Mouse (Mus musculus): ENCODE results near the gene Susd6. TPM values are rescaled to one million over a fixed set of nuclear protein-coding genes. Genes with fewer than 3 reads are reported as not detected.
"Not testable (repeated sequence)": the region's sequence is repeated elsewhere in the genome, so short reads cannot be mapped to it uniquely, and the experiment has no call there.

The Susd6 gene
- total RNA-seq, 2 experiments from 2014 or later: 72.2 to 76.1 TPM

DNA sequence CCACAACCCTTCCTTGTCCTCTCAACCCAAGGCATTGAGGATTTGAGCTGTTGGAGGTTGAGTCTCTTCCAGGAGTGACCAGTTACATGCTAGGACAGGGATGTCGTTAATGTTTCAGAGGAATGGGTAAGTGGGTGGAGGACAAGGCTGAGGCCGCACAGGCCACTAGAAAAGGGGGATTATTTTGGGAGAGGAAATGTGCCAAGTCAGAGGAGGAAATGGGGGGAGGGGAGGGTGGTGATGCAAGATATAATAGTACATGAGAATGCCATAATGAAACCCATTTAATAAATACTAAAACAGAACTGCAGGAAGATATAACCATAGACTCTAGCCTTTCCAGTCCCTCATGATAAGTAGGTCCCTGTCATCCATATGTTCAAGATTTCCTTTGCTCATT lies 19.7 kb downstream of the Susd6 start:
- intact Hi-C loops (cut with DNase I): loop anchor here (2.0 kb wide), 1 partner anchor 15 kb away; no protein-coding TSS in a partner anchor
- no peak for DNase-seq

DNA sequence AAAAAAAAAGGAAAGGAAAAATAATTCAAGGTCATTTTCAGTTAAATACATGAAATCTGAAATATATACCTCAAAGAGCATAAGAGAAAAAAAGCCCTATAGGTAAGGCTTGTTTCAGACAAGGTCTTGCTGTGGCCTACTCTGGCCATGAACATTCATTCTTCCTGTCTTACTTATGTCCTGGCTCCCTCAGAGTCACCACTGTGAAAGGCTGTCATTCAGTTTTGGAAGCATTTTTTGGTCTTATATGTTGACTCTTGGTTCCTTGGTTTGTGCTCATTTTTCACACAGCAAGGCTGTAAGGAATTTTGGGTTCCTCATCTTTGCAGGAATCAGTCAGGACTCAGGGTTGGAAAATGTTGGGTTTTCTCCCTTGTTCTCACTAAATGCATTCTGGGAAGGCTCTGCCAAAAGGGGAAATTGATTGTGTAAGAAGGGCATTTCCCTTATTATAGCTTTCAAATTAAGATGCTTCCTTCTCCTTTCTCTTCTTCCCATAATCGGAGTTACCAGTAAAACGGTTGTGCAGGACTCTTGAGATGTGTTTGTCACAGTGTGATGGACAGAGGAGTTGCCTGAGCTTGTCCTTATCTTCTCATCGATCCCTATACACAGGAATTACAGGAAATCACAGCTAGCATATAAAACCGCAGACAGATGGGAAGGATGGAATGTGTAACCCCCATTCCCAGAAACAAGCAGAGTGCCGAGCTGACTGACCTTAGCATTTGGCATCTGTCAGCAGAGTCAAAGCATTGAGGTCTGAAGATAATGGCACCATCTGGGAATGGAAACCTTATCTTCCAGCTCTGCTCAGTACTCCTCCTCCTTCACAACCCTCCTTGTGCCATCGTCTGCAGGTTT lies 21.6 kb downstream of the Susd6 start:
- intact Hi-C loops (cut with DNase I): loop anchor here (2.0 kb wide), 1 partner anchor 17 kb away; no protein-coding TSS in a partner anchor

DNA sequence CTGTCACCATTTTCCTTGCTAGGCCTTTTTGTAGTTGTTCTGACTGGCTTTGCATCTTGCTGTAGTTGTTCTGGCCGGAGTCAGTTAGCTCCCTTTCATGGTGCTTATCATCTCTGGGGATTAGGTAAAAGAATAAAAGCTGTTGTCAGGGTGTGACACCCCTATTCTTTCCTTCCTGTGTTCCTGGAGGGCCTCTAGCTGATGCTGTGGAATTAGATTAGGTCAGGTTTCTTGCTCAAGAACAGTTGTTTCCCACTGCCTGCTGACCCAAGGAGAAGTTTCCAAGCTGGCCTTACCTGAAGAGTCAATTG lies 22.2 kb downstream of the Susd6 start:
- intact Hi-C loops (cut with DNase I): no loop called here
- DNase-seq: no peak

More for the DNA sequence above, 21.6 kb downstream of the Susd6 start:
- DNase-seq: no peak

DNA sequence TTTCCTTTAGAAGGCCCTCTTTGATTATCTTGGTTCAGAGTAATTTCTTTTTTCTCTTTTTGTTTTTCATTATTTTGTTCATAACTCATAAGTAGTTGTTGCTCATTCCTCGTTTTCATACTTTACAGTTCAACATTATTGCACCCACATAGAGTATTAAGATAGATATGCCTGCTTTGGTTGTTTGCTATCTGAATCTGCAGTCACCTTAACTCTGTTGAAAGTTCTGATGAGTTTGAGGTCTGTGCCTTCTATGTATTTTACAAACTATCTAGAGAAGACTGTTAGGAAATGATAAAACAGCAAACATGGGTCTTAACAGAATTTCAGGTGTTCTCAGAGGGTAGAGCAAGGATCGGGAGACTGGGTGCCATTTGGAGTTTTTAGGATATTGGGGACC lies 23.1 kb downstream of the Susd6 start:
- DNase-seq: no peak
- intact Hi-C loops (cut with DNase I): no loop called here

DNA sequence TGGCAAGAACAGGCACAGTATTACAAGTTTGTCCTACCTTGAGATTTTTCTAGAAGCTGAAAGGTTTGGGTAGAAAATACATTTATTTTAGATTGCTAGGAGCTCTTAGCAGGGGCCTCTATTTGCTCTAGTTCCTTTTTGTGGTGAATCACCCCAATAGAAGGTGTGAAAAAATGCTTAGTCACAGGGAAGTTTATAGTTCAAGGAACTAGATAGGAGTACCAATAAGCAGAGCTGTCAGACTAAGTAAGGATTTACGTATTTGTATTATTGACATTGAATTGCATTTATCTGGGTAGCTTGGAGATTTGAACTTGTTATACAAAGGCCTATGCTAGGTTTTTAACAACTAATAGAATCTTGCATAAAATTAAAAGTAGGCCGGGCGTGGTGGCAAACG lies 23.6 kb downstream of the Susd6 start:
- DNase-seq: no peak
- intact Hi-C loops (cut with DNase I): no loop called here

DNA sequence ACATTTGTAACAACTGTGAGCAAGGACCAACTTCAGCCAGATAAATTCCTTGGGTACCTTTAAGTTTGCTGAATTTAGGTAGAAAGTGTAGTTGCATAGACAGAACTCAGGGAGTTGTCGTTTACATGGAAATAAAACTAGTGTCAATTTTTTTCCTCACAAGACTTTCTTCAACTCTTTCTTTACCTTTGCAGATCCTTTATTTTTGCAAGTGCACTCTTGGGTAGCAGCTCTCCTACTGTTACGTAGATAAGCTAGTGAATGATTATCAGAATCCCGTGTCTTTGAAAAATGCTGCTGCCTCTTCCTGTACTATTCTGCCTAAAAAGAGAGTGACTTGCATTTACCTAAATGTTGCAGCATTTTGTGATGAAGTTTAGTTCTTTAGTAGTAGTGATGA lies 24.2 kb downstream of the Susd6 start:
- no peak for DNase-seq
- intact Hi-C loops (cut with DNase I): no loop called here

DNA sequence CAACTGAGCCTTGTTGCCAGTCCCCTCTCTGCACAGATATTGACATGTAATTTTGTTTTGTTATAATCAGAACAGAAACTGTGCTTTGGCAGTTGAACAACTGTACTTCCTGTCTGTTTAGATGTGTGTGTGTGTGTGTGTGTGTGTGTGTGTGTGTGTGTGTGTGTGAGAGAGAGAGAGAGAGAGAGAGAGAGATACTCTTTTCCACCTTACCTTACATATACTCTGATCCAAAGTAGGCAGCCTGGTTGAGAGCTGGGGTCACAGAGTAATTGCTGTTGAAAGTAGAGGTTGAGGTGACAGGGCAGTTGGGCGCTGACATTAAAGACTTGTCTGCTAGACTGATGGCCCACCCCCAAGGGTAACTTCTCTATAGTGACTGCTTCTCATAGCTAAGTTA lies 25.0 kb downstream of the Susd6 start:
- no peak for DNase-seq
- intact Hi-C loops (cut with DNase I): no loop called here

DNA sequence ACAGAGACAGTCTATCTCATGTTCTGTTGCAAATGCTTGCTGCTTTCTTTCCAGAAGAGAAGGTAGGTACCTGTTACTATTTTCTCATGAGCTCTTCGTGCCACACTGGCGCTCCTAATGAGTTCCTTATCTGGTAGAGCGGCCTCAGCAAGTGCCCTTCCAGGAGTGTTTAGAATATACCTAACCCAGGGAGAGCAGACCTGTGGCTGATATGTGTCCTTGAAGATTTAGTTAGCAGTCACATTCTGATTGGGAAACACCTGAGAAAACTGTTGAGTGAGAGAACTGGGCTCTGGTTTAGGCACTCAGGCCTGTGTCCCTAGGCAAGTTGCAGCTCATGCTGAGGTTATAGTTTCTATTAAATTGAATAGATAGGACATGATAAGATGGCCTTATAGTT lies 25.6 kb downstream of the Susd6 start:
- intact Hi-C loops (cut with DNase I): no loop called here

DNA sequence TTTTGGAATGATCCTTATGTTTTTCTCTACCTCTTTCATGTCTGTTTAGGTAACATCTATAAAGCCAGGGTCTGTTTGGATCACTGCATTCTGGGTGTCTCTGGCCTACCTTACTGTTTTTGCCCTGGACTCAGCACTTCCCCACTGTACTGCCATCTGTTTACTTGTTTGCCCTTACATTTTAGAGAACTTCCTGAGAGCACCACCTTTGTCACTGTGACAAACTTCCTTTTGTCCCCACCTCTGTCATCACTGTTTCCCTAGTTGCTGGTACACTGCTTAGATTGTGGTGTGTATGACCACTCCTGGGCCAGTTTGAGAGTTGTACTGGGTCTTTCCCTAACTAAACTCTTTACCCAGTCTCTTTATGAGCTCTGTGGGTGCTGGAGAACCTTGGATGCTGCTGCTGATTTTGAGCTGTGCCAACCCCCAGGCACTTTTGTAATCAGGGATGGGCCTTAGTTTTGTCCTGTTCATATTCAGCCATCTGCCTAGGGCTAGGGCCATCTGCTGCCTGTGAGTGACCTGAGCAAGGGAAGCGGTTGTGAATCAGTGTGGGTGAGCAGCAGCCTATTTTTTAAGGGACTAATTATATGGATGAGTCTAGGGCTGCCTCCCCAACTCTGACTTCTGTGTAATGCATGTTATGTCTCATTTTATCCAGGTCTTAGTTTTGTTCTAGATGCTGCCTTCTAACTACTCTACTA lies 26.2 kb downstream of the Susd6 start:
- intact Hi-C loops (cut with DNase I): no loop called here
- DNase-seq: no peak

More for the DNA sequence above, 25.6 kb downstream of the Susd6 start:
- DNase-seq: no peak

DNA sequence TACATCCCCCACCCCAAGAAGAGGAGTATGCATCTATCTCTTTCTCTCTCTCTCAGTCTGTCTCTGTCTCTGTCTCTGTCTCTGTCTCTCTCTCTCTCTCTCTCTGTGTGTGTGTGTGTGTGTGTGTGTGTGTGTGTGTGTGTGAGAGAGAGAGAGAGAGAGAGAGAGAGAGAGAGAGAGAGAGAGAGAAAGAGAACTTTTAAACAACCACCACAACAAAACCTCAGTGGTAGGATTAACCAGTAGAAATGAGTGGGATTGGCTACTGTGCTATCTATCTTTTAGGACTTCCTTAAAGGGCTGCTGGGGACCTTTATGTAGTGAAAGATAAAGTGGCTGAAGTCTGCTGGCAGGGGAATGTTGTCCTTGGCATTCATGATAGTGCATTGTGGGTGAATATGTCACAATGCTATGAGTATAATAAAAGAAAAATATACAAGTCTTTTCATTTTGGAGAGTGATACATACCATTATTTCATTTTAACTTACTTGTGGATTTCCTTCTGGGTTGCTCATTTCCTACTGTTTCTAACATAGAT lies 27.5 kb downstream of the Susd6 start:
- intact Hi-C loops (cut with DNase I): no loop called here

DNA sequence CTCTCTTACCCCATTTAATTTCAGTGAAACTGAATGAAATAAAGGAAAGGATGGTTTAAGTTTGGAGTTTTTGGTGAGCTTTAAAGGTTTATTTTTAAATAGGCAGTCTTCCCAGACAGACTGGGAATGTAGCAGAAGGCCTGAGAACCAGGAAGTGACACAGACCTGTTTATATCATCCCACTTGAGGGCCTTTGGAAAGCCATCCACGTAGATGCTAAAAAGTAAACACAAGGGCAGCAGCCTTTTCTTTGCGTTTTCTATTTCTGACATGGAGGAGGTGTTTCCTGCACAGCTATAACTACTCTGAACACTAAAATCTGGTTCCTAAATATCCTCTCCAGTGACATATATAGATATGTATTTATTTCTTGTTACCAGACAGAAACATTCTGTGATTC lies 28.7 kb downstream of the Susd6 start:
- DNase-seq; intact Hi-C loops (cut with DNase I): not testable (repeated sequence)

More for the DNA sequence above, 27.5 kb downstream of the Susd6 start:
- DNase-seq: no peak

DNA sequence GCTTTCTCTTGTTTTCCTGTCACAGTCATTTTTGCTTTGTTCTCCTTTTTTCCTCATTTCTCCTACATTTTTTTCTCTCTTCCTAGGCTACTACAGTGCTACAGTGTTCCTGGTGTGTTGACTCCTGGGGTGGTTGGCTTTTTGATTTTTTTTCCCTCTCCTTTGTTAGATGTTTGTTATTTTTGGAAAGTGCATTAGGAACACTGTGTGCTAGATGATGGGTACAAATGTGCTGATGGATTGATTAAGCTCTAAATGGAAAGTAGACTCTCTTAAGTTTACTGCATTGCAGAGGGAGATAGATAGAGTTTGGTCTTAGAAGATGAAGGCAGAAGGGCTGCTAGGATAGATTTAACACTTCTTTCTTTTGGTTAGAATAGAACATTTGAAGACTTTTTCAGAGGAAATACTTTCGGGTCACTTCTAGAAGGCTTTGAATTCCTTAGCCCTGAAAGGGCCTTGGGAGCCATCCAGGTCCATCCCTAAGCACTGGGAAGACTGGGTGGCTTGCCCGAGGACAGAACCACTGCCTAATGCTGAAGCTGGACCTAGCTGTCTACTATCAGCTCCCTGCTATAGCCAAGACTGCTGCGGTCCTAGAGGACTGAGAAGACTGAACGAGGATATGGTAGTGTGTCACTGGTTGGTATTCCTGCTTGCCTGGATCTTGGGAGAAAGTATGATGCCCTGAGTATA lies 31.1 kb downstream of the Susd6 start:
- peak; percentile 59 to 65 for DNase-seq
- intact Hi-C loops (cut with DNase I): no loop called here

DNA sequence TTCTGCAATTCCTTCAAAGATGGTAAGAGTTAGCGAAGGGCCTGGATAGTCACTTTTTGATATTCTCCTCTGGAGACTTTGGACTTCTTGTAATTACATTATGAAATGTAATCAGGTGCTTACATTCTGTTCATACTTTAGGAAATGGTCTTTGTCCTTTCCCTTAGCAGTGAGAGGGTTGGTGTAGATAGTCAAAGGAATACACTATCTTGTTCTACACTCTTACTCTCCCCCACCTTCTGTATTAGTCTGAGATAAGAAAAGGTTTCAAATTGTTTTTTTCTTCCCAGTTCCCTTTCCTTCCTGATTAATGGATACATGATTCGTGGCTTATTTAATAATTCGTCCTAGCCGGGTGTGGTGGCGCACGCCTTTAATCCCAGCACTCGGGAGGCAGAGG lies 32.2 kb downstream of the Susd6 start:
- intact Hi-C loops (cut with DNase I): no loop called here

DNA sequence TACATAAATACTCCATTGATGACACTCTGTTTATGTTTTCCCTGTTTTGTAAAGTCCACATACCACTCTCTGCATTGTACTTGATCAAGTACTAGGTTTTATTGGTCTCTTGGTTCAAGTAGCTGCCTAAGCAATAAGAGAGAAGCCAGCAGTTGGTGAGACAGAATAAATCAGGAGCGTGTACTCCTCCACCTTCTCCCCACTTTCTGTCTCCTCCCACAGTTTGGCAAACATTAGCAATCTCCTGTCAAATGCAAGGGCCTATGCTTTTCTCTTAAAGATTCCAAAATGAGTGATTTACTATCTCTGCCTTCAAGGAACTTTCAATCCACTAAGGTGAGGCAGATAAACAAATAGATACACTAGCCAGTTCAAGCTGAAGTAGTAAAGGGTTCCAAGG lies 33.9 kb downstream of the Susd6 start:
- DNase-seq: no peak
- intact Hi-C loops (cut with DNase I): no loop called here

More for the DNA sequence above, 32.2 kb downstream of the Susd6 start:
- no peak for DNase-seq

DNA sequence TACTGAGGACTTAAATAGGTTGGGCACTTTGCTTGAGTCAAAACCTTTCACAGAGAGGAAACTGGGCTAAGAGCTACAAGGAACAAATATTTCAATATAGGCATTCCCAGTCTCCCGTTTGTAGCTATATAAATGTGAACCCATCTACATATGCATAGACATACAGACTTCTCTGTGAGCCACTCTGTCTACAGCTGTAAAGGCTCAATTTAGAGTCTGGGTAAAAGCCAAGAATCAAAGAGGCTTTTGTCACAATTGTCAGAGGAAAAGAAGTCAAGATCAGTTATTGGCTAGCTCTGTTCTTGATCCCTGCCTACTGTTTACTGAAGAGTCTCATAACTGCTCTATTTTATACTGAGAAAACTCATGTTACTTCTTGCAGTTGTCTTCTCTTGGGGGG lies 36.1 kb downstream of the Susd6 start:
- intact Hi-C loops (cut with DNase I): no loop called here
- no peak for DNase-seq

DNA sequence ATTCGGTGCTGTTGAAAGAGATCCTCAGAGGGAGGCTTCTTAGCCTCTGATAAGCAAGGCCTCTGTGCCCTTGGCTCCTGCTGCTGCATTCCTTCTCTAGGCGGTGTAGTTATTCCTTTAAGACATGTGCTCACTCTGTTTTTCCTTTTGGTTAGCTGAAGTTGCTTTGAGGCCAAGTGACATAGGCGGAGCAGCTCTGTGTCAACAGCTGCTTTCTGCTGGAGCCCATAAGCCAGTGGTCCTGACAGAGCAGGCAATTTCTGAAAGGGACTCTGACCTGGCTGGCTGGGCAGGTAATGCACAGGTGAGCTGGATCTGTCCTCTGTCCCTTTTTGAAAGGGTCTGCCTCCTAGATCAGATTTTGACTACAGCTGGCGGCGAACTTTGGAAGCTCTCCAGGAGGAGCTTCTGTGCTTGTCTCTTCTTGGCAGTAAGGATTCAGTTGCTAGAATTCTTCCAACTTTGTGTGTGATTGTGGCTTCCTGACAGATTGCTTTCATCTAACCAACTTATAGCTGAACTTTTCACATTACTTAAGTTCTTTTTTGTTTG lies 37.2 kb downstream of the Susd6 start:
- intact Hi-C loops (cut with DNase I): no loop called here
- peak; percentile 63 to 73 for DNase-seq

DNA sequence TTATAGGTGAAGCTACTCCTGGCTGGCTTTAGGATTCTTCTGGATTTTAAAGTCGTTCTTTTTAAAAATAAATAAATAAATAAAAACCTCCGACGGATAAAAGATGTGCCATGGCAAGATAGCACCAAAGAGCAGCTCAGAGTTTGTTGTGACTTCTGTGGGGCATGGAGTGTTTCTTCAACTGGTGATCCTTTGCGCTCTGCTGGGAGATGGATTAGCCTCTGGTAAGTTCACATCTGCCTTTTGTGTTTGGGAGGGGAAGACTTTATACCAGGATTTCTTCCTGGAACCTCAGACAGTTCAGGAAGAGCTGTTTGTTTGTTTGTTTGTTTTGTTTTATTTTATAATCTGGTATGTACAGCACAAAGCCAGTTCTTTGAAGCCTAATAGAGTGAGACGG lies 37.7 kb downstream of the Susd6 start:
- DNase-seq: no peak
- intact Hi-C loops (cut with DNase I): no loop called here

DNA sequence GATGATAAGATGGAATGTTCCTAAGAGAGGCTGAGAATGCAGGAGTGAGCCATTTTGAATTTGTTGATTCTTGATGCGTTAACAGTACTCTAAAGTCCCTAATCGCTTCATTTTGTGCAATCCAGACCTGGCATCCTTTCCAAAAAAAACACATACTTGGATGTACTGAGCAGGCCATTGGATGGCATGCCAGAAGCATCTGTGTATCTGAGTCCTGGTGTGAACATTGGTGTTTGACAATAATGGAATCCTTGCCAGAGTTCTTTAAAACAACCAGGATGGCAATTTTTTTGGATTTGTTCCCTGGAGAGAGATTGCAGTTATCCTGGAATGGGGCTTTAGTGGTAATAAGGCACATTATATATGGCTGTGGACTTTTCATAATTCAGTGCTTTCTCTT lies 38.6 kb downstream of the Susd6 start:
- intact Hi-C loops (cut with DNase I): no loop called here
- DNase-seq: no peak

DNA sequence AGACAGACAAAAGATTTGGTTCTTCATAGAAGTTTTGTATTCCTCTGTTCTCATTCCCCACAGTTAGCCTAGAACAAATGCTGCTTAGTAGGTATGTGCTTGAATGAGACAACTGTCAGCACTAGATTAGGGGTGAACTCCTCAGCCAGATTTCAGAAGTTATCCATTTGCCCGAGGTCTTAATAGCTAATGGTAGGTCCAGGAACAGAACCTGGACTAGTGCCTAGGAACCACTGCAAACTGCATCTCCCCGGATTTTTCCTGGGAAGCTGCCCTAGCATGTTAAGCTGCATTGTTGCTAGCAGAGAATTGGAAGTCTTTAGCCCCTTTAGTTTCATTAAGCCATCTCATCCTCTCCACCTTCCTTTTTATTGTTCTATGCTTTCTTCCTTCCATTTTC lies 39.9 kb downstream of the Susd6 start:
- no peak for DNase-seq
- intact Hi-C loops (cut with DNase I): loop anchor here (2.0 kb wide), 1 partner anchor 39 kb away; the partner anchor contains the start of gene Susd6

DNA sequence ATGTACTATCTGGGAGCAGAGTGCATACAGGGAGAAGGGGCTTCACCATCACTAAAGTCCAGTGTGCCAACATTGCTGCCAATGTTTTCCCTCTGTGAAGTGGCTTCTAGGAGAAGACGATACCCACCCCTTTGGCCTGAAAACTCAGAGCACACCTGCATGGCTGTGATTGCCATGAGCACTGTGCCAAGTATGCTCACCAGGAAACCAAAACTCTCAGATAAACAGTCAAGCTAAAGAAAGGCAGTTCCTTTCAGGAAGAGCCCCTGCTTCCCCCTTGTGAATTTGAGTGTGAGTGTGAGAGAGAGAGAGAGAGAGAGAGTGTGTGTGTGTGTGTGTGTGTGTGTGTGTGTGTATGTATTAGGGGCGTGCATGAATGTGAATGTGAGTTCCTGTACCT lies 40.5 kb downstream of the Susd6 start:
- intact Hi-C loops (cut with DNase I): loop anchor here (2.0 kb wide), 1 partner anchor 40 kb away; the partner anchor contains the start of gene Susd6

DNA sequence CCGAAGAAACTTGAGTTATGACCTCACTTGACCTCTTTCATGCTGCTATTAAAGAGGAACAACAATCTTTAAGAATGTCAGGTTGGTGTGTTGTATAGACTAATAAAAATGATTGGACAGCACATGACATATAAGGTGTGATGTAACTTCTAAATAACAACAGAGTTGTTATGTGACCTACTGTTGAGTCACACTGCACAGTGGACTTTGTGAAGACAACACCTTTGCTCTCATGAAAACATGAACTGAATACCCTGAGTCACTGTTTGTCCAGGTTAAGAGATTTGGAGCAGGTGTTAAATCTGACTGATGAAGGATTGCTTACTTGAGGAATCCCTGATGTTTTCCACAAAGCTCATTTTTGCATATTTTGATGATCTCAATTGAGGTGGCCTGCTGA lies 42.0 kb downstream of the Susd6 start:
- intact Hi-C loops (cut with DNase I): no loop called here
- no peak for DNase-seq

More for the DNA sequence above, 40.5 kb downstream of the Susd6 start:
- no peak for DNase-seq

All from heart, postnatal 36 days (tissue).